Mouse (Mus musculus): ENCODE results near the gene Wnk2.

Wnk2 gene

DNA sequence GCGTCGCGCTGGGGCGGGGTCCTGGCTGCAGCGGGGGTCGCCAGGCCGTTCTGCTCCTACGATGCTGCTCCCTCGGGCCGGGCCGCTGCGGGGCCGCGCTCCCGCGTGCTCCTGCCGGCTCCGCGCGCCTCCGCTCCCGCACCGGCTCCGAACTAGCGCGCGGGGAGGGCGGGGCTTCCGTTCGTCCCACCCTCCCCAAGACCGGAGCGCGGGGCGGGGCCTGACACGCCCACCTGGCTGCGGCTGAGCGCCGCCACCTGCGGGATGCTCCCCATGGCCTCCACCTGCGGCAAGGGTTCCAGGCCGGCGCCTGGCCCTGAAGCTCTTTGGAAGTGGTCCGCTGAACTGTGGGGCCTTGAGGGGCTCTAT is at the start of gene Wnk2:
Gene Wnk2 (minus strand): TSS at position 157 of the 369 bp plus-strand sequence.
- DNase-seq, result peak; percentile 66

DNA sequence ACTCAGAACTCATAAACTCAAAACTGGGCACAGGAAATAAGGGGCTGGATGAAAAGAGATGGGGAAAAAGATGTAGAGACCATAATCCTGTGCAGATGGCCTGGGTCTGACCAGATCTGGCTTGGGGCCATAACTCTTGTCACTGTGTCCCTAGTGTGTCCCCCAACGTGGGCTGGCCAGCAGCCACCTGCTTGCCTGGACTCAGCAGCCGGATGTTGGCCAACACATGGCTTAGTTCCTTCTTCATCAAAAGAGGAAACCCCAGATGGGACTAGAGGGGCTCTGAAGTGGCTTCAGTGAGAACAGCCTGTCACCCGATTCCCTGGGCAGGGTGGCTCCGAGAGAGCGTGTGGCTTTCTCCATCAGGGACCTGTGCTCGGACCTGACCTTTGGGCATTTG is 49.0 kb upstream of the Wnk2 start:
- peak; percentile 14 for DNase-seq

DNA sequence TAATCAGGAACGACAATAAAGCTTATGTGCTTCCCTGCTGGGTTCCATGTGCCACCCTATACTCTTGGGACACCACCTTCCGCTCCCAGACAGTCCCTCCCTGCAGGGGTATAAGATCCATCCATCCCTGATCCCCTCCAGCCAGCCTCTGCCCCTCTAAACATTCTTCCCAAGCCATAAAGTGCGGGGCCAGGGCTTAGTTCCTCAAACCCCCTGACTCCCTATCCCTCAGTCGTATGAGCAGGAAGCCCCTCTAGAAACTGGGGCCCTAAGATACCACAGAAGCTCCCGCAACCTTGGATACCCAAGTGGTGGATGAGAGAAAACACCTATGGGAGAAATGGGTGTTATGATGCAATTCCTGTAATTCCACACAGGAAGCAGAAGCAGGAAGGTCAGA is 48.4 kb upstream of the Wnk2 start:
- no peak for DNase-seq

DNA sequence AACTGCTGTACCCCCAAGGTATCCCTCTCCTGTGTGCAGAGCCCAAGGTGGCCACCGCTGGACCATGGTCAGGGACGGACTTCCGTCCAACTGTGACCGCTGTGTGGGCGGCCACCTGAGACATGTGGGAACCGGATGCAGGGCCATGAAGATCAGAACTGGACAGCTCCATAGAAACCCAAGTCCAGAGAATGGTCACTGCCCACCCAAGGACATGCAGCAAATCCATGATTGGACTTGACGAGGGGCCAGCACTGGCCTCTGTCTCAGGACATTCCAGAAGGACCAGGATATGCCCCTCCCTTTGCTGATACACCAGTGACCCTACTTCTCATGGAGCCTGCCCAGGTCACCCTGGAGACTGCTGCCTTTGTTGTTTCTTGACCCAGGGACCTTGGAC is 47.8 kb upstream of the Wnk2 start:
- DNase-seq, result no peak

DNA sequence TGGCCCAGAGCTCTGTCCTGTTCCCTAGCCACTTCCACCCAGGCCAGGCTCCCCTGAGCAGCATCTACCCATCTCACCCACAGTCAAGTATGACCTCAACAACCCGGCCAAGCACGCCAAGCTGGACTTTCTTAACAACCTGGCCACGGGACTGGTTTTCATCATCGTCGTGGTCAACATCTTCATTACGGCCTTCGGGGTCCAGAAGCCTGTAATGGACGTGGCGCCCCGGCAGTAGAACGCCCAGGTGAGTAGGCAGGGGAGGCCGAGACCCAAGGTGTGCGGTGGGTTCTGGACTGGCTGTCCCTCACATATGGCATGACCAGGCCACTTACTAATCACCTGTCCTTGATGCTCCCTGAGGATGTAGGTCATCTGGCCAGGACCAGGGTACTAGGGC is 47.0 kb upstream of the Wnk2 start:
- DNase-seq, result no peak

DNA sequence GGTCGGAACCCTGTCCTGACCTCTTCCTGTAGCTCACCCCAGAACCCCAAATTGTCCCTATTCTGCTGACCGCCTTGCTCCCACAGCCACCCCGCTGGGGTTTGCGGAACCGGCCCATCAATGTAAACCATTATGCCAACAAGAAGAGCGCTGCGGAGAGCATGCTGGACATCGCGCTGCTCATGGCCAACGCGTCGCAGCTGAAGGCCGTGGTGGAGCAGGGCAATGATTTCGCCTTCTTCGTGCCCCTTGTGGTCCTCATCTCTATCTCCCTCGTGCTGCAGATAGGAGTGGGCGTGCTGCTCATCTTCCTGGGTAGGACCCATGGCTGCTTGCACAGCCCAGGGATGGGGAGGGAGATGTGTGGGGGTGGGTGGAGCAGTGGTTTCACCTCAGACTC is 45.8 kb upstream of the Wnk2 start:
- DNase-seq, result no peak

DNA sequence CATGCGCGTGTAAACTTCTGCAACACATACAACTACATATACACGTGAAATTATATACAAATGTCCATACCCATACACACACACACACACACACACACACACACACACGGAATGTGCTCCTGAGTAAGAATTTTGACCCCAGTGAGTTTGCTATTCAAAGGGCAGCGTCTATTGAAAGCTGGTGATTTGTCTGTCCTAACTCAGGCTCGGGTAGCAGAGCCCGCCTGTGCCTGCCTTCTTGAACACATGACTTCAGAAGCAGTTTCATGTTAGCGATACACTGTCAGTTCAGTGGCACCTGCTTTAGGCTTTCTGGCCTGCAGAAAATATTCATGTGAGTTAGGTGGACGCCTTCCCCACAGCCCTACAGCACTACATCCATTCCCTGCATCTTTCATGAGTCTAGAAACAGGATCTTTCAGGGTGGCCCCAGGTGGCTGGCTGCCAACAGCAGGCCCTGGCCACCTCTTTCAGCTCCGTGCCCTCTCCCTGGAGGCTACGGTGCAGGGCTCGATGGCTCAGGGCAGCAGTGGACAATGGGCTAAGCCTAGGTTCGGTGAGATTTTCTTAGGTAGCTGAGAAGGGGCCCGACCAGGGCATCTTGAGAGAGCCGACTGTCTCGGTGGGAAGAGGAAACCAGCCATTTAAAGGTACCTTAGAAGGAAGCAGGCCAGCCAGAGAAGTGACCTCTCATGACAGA is 44.5 kb upstream of the Wnk2 start:
- DNase-seq, result no peak

DNA sequence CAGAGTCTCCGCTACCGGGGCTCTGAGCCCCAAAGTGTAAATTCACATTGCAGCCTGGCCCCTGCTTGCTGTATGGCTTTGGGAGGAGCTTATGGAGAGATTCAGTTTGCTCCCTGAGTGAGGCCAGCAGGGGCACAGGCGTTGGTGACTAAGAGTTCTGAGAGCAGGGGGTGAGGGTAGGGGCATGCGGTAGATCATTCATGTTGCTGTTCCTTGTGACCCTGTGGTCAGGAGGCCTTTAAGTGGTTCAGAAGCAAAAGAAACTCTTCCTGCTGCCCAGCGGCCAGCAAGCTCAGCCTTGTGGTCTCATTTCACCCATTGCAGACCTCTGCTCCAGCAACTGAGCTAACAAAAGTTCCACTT is 43.8 kb upstream of the Wnk2 start:
- no peak for DNase-seq

DNA sequence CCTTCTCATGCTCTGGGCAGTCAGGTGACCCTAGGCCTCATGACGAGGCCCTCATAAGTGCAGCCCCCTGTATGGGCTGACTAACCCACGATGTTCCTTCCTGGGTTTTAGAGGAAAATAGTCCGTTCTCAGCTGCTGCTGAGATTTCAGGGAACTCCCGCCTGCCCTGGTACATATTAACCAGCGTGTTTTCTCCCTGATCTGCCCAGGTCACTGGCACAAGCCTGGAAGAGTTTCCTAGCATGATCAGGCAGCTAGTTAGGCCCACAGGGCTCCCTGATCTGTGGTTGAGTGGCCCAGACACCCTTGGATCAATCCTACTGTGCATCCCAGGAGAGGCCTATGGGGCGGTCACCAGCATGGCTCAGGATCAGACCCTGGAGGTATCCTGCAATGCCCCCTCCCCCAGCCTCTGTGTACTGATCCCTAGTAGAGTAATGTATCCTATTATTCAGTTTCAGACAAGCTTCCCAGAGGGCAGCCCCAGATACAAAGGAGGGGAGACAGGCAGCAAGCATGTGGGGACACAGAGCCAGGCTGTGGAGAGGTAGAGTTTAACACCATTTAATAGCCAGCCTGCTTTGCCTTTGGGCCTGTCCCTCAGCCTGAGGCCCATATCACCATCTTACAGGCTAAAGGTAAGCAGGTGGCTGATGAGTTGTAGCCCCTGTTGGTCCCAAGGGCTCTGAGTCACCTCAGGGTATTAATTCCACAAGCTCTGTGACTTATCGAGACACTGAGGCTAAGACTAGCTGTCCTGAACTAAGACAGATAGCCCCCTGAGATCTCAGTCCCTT is 43.3 kb upstream of the Wnk2 start:
- no peak for DNase-seq

DNA sequence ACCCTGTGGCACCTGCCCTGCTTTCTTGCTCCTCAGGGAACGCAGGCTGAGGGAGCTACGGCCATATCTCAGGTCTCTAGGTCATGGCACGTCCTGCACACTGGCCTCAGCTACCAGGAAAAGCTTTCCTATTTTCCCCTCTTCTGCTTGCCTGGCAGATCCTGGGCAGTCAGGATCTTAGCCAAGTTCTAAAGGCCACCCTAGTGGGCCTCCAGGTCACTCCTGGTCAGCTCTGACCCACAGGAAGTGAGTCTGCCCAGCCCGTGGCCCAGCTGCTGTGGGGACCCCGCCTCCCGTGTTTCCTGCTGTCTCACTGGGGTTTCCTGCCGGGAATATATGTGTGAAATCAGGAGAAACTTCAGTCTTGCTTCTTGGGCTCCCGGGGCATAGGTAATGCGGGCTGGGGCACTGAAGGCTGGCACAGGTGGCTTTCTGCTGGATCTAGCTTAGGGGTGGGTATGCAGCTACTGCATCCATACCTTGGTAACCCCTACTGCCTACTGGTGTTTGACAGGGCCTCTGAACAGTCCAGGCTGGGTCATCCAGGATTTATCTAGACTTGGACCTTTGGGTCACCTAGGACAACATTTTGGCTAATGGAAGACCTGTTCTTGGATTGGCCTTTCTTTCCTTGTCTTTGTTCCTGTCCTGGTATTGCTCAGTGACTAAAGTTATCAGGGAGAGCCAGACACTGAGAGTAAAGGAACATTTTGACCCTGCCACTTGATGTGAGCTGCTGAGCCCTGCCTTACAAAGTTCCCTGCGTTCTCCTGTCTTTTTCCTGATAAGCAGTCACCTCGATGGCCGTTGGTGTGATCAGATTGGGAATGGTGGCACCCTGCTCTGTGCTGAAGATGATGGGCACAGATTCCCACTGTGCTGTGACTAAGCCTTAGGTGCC is 42.4 kb upstream of the Wnk2 start:
- DNase-seq, result peak; percentile 64

DNA sequence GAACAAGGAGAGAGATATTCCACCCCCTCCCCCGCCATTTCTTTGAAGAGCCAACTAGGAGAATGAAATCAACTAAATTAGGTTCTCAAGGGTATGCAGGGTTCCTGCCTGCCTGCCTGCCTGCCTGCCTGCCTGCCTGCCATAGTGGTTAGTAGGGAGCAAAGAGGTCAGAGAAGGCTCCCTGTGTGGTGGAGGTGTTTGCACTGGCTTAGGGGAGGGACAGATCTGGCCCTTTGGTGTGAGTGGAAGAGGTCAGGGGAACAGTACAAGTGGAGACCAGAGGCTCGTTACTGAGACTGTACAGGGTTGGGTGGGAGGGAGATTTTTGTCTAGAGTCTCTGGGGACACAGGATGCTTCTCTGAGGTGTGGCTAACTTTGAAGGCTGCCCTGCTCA is 41.1 kb upstream of the Wnk2 start:
- DNase-seq, result no peak

DNA sequence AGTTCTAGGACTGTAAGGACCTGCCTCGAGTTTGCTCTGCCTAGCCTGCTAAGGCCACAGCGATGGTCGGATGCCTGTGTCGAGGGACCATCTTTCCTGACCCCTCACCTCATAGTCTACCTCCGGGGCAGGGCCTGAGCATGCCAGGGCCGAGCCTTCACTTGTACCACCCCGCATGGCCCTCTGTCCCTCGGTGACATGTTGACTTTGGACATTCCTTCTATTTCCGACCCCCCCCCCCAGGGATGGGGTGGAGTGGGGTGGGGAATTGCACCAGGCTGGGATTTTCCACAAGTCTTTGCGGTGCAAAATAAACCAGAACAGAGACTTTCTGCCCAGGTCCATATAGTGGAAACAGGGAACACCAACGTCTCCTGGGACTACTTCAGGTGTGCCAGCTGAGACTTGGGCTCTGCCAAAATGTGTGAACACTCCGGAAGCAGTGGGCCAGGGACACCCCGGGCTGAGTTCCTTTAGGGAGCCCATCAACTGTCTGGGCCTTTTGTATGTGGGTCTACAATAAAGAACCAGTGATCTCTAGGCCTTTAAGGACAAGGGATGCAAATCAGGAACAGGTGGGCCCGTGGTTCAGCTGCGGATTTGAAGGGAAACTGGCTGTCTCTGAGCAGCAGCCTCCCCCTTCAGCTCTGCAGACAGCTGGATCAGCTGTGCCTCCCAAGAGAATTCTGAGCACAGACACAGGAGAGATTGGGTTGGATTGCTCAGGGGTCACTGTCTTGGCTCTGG is 40.6 kb upstream of the Wnk2 start:
- no peak for DNase-seq

DNA sequence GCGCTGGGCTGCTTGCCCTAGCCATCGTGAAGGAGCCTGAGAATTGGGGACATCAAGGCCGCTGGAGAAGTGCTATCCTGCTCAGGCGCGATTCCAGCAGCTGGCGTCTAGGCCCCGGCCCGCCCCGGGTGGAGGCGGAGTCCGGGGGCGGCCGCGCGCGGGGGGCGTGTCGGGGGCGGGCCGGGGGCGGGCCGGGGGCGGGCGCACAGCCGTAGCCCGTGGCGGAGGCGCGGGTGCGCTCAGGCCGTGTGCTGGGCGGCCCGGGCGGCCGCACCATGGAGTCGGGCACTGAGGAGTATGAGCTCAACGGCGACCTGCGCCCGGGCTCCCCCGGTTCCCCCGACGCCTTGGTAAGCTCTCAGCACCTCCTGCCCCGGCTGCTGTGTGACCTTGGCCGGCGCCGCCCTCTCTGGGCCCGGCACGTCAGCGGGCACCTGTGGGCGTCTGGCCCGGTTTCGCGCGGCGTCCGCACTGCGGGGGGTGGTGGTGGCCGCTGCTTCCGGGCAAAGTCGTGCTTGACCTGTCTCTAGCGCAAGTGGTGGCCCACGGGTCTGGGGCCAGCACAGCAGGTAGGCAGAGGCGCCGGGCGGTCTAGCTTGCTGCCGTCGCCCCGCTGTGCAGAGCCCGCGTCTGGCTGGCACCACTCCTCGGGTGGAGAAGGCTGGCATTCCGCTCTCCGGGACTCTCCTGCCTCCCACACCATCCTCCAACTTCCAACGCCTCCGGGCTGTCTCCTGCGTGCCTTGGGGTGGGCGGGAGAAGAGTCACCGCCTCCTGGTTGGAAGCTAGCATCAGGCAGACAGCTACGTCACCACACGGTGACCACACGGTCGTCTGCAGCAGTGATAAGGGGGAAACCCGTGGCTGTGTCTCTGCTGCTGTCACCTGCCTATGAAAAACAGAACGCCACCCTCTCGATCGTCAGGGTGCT is 39.7 kb upstream of the Wnk2 start, which contains the start of gene Ninj1:
Gene Ninj1 (plus strand): TSS at position 198 of the 931 bp plus-strand sequence.
- DNase-seq, result peak; percentile 89

DNA sequence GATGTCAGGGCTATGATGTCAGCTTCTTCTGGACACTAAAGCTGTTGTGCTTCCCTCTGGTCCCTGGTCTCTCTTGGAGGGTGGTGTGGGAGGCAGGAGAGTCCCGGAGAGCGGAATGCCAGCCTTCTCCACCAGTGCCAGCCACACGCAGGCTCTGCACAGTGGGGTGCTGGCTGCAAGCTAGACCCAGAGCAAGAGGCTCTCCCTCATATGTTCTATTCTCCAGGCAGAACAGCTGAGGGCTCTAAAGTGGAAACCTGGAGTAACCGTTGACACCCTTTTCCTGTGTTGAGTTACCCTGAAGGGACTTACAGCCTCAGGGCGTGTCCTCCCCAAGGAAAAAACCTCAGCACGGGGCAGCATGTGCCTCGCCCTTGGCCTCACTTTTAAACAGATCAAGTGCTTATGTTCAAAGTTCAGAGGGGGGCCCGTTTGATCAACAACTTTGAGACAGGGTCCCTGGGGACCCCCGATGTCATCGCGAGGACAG is 39.0 kb upstream of the Wnk2 start:
- no peak for DNase-seq

DNA sequence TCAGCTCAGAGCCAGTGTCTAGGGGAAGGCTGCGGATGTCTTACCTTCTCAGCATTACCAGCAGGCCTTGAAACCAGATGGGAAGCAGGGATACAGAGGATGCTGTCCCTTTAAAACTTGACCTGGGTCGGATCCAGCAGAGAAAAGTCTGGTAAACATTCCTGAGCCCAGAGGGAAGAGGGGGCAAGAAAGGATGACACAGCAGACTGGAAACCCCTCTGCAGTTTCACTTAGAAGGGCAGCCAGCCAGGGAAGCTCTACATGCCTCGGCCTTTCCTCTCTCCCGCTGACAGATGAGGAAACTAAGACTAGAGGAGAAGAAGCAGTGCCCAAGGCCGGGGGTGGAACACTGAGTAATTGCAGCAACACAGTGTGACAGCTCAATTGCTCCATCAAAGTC is 35.8 kb upstream of the Wnk2 start:
- peak; percentile 29 for DNase-seq

DNA sequence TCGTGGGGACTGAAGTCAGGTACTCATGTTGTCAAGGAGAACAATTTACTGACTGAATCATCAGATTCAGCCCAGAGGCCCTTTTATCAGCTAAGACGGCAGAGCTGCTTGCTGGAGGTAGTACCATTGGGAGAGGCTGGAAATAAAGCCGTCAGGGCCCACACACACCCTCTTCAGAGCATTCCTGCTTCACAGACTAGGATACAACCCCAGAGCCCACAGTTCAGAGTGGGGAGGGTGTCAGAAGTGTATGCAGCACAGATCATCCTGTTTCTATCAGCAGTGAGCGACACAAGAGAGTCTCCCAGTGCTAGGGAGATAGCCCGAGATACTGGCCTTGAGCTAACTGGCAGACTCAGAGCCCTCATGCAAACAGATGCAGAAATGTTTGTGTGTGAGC is 35.3 kb upstream of the Wnk2 start:
- DNase-seq, result no peak

DNA sequence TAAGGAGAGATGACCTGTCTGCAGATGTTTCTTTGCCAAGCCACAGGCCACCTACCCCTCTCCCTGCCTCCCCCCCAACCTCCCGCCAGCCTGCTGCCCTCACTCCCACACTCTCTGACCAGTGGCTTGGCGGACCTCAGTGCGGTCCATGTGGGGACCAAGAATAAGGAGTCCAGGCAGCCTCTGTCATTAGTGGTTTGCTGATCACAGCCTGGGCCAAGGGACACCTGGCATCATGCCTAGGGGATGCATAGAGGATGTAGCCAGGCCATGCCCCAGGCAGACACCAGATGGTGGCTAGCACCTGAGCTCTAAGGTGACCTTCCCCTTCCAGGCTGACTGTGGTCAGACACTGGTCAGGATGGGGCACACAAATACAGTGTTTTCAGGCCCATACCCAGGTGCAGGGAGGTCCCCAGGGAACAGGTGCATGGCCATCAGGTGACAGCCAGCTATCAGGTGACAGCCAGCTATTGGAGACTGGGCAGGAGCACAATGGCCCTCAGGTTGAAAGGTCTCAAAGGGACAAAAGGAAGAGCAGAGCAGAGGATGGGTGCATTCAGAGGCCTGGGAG is 33.7 kb upstream of the Wnk2 start:
- DNase-seq, result no peak

DNA sequence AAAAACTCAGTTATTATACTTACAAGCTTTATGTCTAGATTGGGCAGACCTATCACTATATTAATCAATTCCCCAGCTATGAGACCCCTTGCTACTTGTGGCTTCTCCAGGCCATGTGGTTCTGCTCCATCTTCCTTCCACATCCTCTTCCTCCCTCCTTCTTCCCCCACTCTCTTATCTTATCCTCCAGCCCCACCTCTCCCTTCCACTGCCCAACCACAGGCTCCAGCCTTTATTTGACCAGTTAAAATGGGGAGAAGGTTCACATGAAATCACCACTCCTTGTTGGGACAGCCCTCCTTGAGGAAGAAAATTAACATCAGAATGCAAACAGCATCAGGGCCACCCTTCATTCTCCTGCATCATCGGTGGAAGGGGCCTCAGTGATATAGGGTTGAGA is 32.9 kb upstream of the Wnk2 start:
- no peak for DNase-seq

DNA sequence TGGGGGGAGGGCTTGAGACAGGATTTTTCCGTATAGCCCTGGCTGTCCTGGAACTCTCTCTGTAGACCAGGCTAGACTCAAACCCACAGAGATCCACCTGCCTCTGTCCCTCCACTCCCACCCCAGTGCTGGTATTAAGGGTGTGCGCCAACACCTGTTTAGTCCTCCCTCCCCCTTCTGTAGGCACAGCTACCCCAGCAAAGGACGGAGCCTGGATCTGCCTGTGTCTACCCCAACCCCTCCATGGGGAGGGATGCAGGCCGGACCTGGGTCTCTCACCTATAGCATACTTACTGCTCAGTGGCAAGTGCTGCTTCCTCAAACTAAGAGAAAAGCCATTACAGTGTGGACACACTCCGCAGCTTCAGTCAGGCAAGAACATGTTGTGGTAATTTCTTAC is 32.5 kb upstream of the Wnk2 start:
- no peak for DNase-seq

DNA sequence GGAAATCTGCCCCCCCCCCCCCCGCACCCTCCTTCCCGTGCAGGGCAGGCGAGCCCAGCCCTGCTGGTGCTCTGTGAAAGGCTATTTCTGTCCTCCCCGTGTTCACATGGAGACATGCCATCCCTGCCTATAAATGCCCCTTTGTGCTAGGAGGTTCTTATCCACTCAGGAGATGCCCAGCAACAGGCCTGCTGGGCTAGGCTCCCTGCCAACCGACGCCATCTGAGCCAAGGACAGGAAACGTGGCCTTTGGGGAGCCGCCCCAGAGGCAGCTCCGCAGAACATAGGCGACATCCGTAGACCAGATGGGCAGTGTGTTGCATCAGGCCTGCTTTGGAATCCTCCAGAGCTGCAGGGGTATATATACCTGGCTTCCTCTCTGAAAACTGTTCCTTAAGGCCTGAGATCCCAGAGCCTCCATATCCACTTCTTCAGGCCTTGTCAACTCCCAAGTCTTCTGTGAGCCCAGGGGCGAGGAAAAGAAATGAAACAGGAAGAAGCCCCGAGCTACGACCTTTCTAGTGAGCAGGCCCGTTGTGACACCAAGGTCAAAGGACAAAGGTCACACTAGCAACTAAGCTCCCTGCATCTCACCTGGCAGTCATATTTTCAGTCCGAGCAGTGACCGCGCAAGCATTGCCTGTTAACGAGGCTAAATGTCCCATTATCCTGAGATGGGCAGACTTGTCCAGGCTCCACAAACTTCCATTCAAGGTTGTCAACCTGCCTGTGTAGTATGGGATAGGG is 31.2 kb upstream of the Wnk2 start:
- peak; percentile 72 for DNase-seq

All from lung, postnatal 14 days (tissue).